ENCODE assay signal across 8 mouse cellular contexts in genomic region chr17:21650364-21650907, GRCm38 (mm10). TPM values are rescaled to one million over a fixed set of nuclear protein-coding genes. Genes with fewer than 3 reads are reported as not detected.
DNase-seq lines count a peak whose midpoint lies in the region; ATAC-seq and TF ChIP-seq lines count a peak whose summit lies in the region.
"Not testable (repeated sequence)": the region's sequence is repeated elsewhere in the genome, so short reads cannot be mapped to it uniquely, and the experiment has no call there.

Gene Zfp983, plus strand, starts transcription at chr17:21650624.

- not testable (repeated sequence) for H3K79me2 ChIP-seq in MEL (ENCODE audit: control insufficient read depth, insufficient read depth, low read length, poor library complexity)

- WGBS in cerebellum, adult 2 months: 2% methylated on average over 17 of the region's 17 CpGs
- WGBS in forebrain, postnatal 0 days: 1% methylated on average over 17 of the region's 17 CpGs
- under 1% methylated on average over 17 of the region's 17 CpGs for WGBS in lung, embryonic 15.5 days

- not testable (repeated sequence) for TF ChIP-seq RAD21 in MEL (IDR thresholded peaks at IDR 0.05; ENCODE audit: low read depth, low read length)

- not testable (repeated sequence) for TF ChIP-seq CTCF in MEL (IDR thresholded peaks at IDR 0.05 in 2 of 3, conservative IDR thresholded peaks at IDR 0.05 in 1 of 3; ENCODE audit: control insufficient read depth in 1 of 3, insufficient read depth in 1 of 3, low read depth in 2 of 3, low read length in 3 of 3, poor library complexity in 1 of 3, severe bottlenecking in 1 of 3); cerebellum, adult 2 months (IDR thresholded peaks at IDR 0.05; ENCODE audit: borderline replicate concordance, insufficient read depth, low read depth, low read length); forebrain, postnatal 0 days (IDR thresholded peaks at IDR 0.05; ENCODE audit: low read depth)

- not testable (repeated sequence) for H3K36me3 ChIP-seq in MEL (ENCODE audit: control insufficient read depth in 1 of 2, insufficient read depth in 2 of 2, low read length in 2 of 2); forebrain, postnatal 0 days (ENCODE audit: insufficient read depth); lung, embryonic 15.5 days

- 0 out of 4 replicates have a peak, but pooled peaks of 1 of the 2 experiments have one; percentile 19 for TF ChIP-seq EP300 in MEL (IDR thresholded peaks at IDR 0.05; ENCODE audit: low read depth in 1 of 2, low read length in 2 of 2)

- DNase-seq in MEL (ENCODE audit: low read depth, low spot score): peak; percentile 96
- peak; percentile 66 to 71 for DNase-seq in cerebellum, adult 2 months
- peak; percentile 85 for DNase-seq in forebrain, postnatal 0 days
- DNase-seq in heart, postnatal 4 days: peak; percentile 82
- DNase-seq in layer of hippocampus, adult 8-10 months (ENCODE audit: low spot score in 2 of 2): peak; percentile 62 to 75
- peak; percentile 79 for DNase-seq in ovary, adult 18-20 months (ENCODE audit: low spot score)
- DNase-seq in thymus, postnatal 0 days (ENCODE audit: low spot score): peak; percentile 94

- H3K27ac ChIP-seq in MEL (ENCODE audit: control insufficient read depth, low read depth, low read length): peak within 1 kb of the TSS; percentile 60
- peak within 1 kb of the TSS; percentile 72; the same call in 1 of the 2 replicates for H3K27ac ChIP-seq in cerebellum, adult 2 months (ENCODE audit: insufficient read depth, low read length)
- peak within 1 kb of the TSS; percentile 64 for H3K27ac ChIP-seq in forebrain, postnatal 0 days (ENCODE audit: low read depth, low read length)
- peak within 1 kb of the TSS; percentile 70 for H3K27ac ChIP-seq in lung, embryonic 15.5 days

- ATAC-seq in forebrain, postnatal 0 days: peak; percentile 99
- ATAC-seq in lung, embryonic 15.5 days (ENCODE audit: borderline replicate concordance, extremely low read depth, low FRiP score, low TSS enrichment): peak; percentile 100

- not testable (repeated sequence) for H3K27me3 ChIP-seq in MEL (ENCODE audit: control insufficient read depth in 1 of 2, insufficient read depth in 2 of 2, low read length in 2 of 2); cerebellum, adult 2 months (ENCODE audit: control insufficient read depth, insufficient read depth, low read length); forebrain, postnatal 0 days (ENCODE audit: insufficient read depth, low read length); lung, embryonic 15.5 days

- H3K9me3 ChIP-seq in MEL (replicated peaks; ENCODE audit: insufficient read depth, low read length); forebrain, postnatal 0 days (ENCODE audit: low read length); lung, embryonic 15.5 days: not testable (repeated sequence)

- H3K4me1 ChIP-seq in MEL (ENCODE audit: control insufficient read depth in 1 of 2, insufficient read depth in 2 of 2, low read length in 2 of 2); cerebellum, adult 2 months (ENCODE audit: control insufficient read depth, insufficient read depth, low read length); forebrain, postnatal 0 days (ENCODE audit: insufficient read depth); lung, embryonic 15.5 days: not testable (repeated sequence)

- peak within 1 kb of the TSS; percentile 61 for H3K9ac ChIP-seq in MEL (ENCODE audit: control insufficient read depth, low read depth, low read length, poor library complexity, severe bottlenecking)
- H3K9ac ChIP-seq in forebrain, postnatal 0 days: peak within 1 kb of the TSS; percentile 44
- not testable (repeated sequence) for H3K9ac ChIP-seq in lung, embryonic 15.5 days

- peak within 1 kb of the TSS; percentile 50 for H3K4me2 ChIP-seq in forebrain, postnatal 0 days (ENCODE audit: low read depth)
- H3K4me2 ChIP-seq in lung, embryonic 15.5 days: peak within 1 kb of the TSS; percentile 53

- H3K4me3 ChIP-seq in MEL (ENCODE audit: control insufficient read depth in 1 of 2, insufficient read depth in 1 of 2, low read depth in 2 of 2, low read length in 2 of 2): peak within 1 kb of the TSS; percentile 44 to 67
- H3K4me3 ChIP-seq in cerebellum, adult 2 months (replicated peaks; ENCODE audit: insufficient read depth, low read depth, low read length): peak within 1 kb of the TSS; percentile 45
- peak within 1 kb of the TSS; percentile 42 for H3K4me3 ChIP-seq in forebrain, postnatal 0 days (ENCODE audit: low read depth, low read length)
- H3K4me3 ChIP-seq in lung, embryonic 15.5 days: peak within 1 kb of the TSS; percentile 48

- peak; percentile 55 to 79; a peak in 3 of 4 replicates for TF ChIP-seq POLR2A in MEL (IDR thresholded peaks at IDR 0.05; ENCODE audit: control insufficient read depth in 1 of 2, insufficient read depth in 1 of 2, low read depth in 1 of 2, low read length in 2 of 2, poor library complexity in 1 of 2)
- not testable (repeated sequence) for TF ChIP-seq POLR2A in cerebellum, adult 2 months (IDR thresholded peaks at IDR 0.05; ENCODE audit: borderline replicate concordance, insufficient read depth, low read length)

TF ChIP-seq in MEL, 35 proteins besides CTCF, POLR2A, EP300 and RAD21:
- TF ChIP-seq TBP (IDR thresholded peaks at IDR 0.05; ENCODE audit: low read depth, low read length) (peak; percentile 65), SIN3A (IDR thresholded peaks at IDR 0.05; ENCODE audit: low read length) (peak; percentile 34; the same call in 1 of the 2 replicates), MXI1 (IDR thresholded peaks at IDR 0.05; ENCODE audit: low read depth, low read length) (peak; percentile 65), MAX (IDR thresholded peaks at IDR 0.05; ENCODE audit: low read length) (0 out of 2 replicates have a peak, but pooled peaks have one; percentile 12), NELFE (IDR thresholded peaks at IDR 0.05; ENCODE audit: low read depth, low read length) (peak; percentile 76), ZMIZ1 (IDR thresholded peaks at IDR 0.05; ENCODE audit: low read depth, low read length) (peak; percentile 64; the same call in 1 of the 2 replicates), MAZ (IDR thresholded peaks at IDR 0.05; ENCODE audit: low read depth, low read length) (0 out of 2 replicates have a peak, but pooled peaks have one; percentile 41), POLR2AphosphoS2 (IDR thresholded peaks at IDR 0.05; ENCODE audit: low read length) (peak; percentile 56; the same call in 1 of the 2 replicates), ELF1 (IDR thresholded peaks at IDR 0.05; ENCODE audit: low read depth, low read length) (peak; percentile 83), TCF12 (IDR thresholded peaks at IDR 0.05; ENCODE audit: low read depth, low read length) (0 out of 2 replicates have a peak, but pooled peaks have one; percentile 46), ETS1 (IDR thresholded peaks at IDR 0.05; ENCODE audit: low read depth, low read length) (0 out of 2 replicates have a peak, but pooled peaks have one; percentile 57), HCFC1 (IDR thresholded peaks at IDR 0.05; ENCODE audit: low read depth, low read length) (peak; percentile 72)

RNA-seq across cellular contexts. Expression of gene Zfp983, which starts in this region (rescaled TPM):
- 0.98 and 1.5 TPM in 2 replicates for total RNA-seq in MEL (2012; rRNA removed)
- 1 to 10 TPM in 1 of 2 experiments, not detected in 1; 1.0 TPM for polyA plus RNA-seq in MEL (2012; ENCODE audit: insufficient read depth in 1 of 2, insufficient read length in 2 of 2, low read depth in 1 of 2, low replicate concordance in 2 of 2, missing spikeins in 1 of 2)
- polyA plus RNA-seq in cerebellum, adult 2 months (2012; rRNA removed): 6.5 and 7.3 TPM in 2 replicates
- 6.5 and 10.2 TPM in 2 replicates for total RNA-seq in forebrain, postnatal 0 days (2014; rRNA removed)
- 5.9 and 6.6 TPM in 2 replicates for polyA plus RNA-seq in forebrain, postnatal 0 days (2015; fragmentation: Nextera tagmentation; extraction: Ambion mirVana)
- total RNA-seq in heart, postnatal 4 days (2021): 1 to 10 TPM; 3.5 to 3.9 TPM
- 10 to 100 TPM in 2 of 4 experiments, 1 to 10 TPM in 2; 8.5 to 14.1 (median 11.7) TPM for total RNA-seq in layer of hippocampus, adult 8-10 months (2022)
- polyA plus RNA-seq in lung, embryonic 15.5 days (2015; fragmentation: Nextera tagmentation; extraction: Ambion mirVana): 2.9 and 3.5 TPM in 2 replicates
- 5.6 and 5.8 TPM in 2 replicates for polyA plus RNA-seq in thymus, postnatal 0 days (2015; fragmentation: Nextera tagmentation; extraction: Ambion mirVana)

Comparison
In these comparisons a context has a peak if more than half of its experiments do, and no peak if none do; other contexts are left out.
1. Peak in every context shown above with its lines: DNase-seq, ATAC-seq, H3K4me3 ChIP-seq and H3K27ac ChIP-seq.